Mouse (Mus musculus): ENCODE measurements around the gene Ssc5d.
"Not testable (repeated sequence)": the region's sequence is repeated elsewhere in the genome, so short reads cannot be mapped to it uniquely, and the experiment has no call there.

Ssc5d gene

GRCm38 (mm10) chr7:4925441-4926381, at the start of gene Ssc5d:
TSS of gene Ssc5d (plus strand) at chr7:4925785.
- DNase-seq (ENCODE audit: low spot score), result no peak

DNA sequence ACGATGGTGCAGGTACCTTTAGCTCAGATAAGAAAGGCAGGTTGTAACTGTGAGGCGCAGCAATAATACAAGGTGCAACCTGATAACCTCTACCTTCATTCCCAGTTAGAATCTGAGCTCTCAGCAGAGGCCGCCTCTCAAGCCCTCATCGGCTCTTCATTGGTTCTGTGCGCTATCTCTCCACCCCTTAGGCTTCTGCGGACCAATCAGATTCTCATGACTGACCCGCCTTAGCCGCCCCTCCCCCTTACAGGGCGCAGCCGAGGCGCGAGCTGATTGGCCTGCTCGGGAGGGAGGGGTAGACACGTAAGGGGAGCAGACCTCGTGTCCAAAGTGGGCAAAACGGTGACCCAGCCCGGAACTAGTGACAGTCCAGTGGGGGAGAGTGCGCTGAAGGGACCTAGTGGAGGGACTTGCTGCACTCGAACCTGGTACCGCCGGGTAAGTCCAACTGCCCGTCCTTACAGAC, 48.8 kb upstream of the Ssc5d start, which contains the start of gene Isoc2a:
Isoc2a (plus strand) TSS at position 401 of the 469 bp plus-strand sequence.
- peak; percentile 84 for DNase-seq (ENCODE audit: low spot score)

GRCm38 (mm10) chr7:4877226-4877625, 48.4 kb upstream of the Ssc5d start:
- no peak for DNase-seq (ENCODE audit: low spot score)

DNA sequence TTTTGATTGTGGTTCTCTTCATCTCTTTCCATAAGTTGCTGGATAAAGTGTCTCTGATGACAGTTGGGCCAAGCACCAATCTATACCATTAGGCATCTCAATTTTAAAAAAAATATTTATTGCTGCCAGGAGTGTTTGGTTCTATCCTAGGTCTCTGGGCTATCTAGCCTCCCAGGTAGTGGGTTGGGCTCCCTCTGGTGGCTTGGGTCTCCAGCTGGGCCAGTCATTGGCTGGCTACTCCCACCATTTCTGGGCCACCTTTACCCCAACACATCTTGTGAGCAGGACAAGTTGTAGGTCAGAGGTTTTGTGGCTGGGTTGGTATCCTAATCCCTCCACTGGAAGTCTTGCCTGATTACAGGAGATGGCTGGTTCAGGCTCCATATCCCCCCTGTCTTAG, 47.4 kb upstream of the Ssc5d start:
- no peak for DNase-seq (ENCODE audit: low spot score)

DNA sequence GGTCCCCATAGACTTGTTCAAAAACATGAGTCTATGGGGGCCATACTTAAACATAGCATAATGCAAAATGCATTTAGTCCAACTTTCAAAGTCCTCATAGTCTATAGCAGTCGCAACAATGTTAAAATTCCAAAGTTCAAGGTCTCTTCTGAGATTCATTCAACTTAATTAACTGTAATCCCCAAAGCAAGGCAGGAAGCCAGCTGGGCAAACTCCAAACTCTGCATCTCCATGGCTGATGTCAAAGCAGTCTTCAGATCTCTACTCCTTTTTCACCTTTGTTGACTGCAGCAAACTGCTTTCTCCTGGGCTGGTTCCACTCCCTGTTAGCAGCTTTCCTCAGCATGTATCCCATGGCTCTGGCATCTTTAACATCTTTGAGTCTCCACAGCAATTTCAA, 46.5 kb upstream of the Ssc5d start:
- DNase-seq (ENCODE audit: low spot score), result not testable (repeated sequence)

DNA sequence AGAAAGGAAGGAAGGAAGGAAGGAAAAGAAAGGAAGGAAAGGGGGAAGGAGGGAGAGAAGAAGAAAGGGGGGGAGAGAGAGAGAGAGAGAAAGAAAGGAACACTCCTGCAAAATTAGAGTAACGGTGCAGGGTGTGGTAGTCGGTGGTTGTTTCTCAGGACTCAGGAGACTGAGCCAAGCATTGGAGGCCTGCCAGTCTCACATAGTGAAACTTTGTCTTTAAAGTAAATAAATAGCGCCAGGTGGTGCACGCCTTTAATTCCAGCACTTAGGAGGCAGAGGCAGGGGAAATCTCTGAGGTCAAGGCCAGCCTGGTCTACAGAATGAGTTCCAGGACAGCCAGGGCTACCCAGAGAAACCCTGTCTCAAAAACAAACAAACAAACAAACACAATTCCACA, 38.9 kb upstream of the Ssc5d start:
- DNase-seq (ENCODE audit: low spot score), result no peak

GRCm38 (mm10) chr7:4895186-4895585, 30.4 kb upstream of the Ssc5d start:
- DNase-seq (ENCODE audit: low spot score), result no peak

GRCm38 (mm10) chr7:4898851-4899648, 26.5 kb upstream of the Ssc5d start:
- DNase-seq (ENCODE audit: low spot score), result no peak

GRCm38 (mm10) chr7:4899649-4900522, 25.7 kb upstream of the Ssc5d start:
- DNase-seq (ENCODE audit: low spot score), result no peak

- no peak for DNase-seq (ENCODE audit: low spot score)
Measured at GRCm38 (mm10) chr7:4900523-4900851, 25.1 kb upstream of the Ssc5d start.

DNA sequence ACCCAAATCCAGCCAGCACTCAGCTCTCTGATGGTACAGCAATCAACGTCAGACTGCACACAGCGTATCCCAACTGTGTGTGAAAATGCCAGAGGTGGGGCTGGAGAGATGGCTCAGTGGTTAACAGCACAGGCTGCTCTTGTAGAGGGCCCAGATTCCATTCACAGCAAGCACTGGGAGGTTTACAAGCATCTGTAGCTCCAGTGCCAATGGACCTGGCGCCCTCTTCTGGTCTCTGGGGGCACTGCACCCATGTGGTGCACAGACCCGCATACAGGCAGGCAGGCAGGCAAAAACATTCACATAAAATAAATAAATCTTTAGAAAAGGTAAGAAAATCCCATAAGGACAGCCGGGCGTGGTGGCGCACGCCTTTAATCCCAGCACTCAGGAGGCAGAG, 24.4 kb upstream of the Ssc5d start:
- no peak for DNase-seq (ENCODE audit: low spot score)

DNA sequence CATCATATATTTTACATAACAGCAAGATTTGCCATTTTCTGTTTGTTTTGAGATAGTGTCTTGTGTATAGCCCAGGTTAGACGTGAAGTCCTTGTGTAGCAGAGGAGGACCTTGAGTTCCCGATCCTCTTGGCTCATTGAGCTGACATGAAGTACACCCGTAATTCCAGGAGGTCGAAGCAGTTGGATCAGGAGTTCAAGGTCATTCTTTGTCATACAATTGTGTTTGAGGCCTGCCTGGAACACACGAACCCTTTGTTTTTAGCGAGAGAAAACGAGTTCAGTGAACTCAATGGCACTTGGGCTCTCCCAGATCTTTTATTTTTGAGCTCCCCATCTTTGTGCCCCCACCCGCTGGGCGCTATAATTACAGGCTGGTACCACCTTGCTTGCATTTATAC, 23.2 kb upstream of the Ssc5d start:
- no peak for DNase-seq (ENCODE audit: low spot score)

DNA sequence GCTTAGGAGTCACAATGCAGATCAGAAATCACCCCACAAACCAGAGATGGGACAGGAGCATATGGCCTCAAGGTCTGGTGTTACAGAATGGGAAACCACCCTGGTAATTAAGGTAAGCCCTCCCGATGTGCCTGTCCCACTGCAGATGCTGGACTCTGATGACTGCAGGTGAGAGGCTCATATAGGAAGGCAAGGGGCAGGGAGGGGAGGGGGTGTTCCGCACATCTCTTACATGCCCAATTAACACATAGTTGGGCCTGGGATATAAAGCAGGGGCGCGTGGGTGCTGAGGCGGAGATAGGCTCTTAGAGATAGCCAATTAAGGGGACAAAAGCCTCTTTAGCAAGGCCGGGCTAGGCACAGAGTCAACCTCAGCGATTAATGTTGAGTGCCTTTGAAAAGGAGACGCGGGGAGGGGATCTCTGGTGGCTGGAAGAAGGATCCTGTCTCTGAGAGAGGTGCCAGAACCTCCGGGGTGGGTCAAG, 19.1 kb upstream of the Ssc5d start, which contains the start of gene Gm36210:
Gm36210 (minus strand) TSS at position 51 of the 485 bp plus-strand sequence.
- no peak for DNase-seq (ENCODE audit: low spot score)

GRCm38 (mm10) chr7:4911561-4911960, 14.0 kb upstream of the Ssc5d start:
- DNase-seq (ENCODE audit: low spot score), result peak; percentile 60

GRCm38 (mm10) chr7:4912248-4912647, 13.3 kb upstream of the Ssc5d start:
- DNase-seq (ENCODE audit: low spot score), result no peak

- peak; percentile 94 for DNase-seq (ENCODE audit: low spot score)
Measured at GRCm38 (mm10) chr7:4915007-4915665, 10.4 kb upstream of the Ssc5d start, which contains the start of gene Zfp628. TSS of gene Zfp628 (plus strand) at chr7:4915217.

DNA sequence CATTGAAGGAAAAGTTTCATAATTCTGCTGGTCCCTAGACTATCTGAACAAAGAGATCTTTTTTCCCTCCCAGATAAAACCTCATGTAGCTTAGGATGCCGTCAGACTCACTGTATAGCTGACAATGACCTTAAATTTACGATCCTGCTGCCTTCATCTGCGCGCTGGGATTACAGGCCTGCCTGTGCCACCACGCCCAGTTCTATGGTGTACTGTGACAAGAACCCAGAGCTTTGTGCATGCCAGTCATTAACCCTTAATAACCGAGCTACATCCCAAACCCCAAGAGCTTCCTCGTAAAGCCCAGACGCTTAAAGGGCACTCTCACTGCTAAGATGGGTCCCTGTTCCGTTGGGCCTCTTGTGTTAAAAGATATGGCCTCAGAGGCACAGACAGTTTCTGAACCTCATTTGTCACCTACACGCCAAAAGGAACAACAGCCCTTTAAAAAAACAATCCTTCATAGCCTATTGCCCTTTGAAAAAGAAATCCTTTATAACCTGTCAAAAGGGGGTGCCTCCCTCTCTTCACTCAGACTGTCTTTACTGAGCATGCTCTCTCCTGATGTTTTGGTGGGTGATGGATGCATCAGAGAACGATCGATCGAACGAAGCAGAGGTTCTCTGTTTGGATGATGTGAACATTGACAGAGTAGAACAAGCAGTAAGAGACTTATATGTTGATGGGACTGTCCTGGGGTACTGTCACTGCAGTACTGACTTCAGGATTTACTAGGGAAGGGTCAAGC, 9.7 kb upstream of the Ssc5d start:
- DNase-seq (ENCODE audit: low spot score), result no peak

GRCm38 (mm10) chr7:4917494-4917893, 8.1 kb upstream of the Ssc5d start:
- no peak for DNase-seq (ENCODE audit: low spot score)

DNA sequence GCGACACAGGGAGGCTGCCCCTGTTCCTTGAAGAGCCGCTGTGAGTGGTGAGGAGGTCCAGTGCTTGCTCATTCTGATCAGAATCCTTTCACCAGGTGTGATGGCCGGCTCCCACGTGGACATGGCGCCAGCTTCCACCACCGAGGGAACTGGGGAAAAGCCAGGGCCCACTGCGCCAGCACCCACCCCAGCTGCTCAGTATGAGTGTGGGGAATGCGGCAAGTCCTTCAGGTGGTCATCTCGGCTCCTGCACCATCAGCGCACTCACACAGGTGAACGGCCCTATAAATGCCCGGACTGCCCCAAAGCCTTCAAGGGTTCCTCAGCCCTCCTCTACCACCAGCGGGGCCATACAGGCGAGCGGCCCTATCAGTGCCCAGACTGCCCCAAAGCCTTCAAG, 6.9 kb upstream of the Ssc5d start:
- no peak for DNase-seq (ENCODE audit: low spot score)

- no peak for DNase-seq (ENCODE audit: low spot score)
Measured at GRCm38 (mm10) chr7:4919096-4919495, 6.5 kb upstream of the Ssc5d start.
